Mouse (Mus musculus): ENCODE data around the gene Rsph1. TPM values are rescaled to one million over a fixed set of nuclear protein-coding genes. Genes with fewer than 3 reads are reported as not detected.

The Rsph1 gene
- total and polyA plus RNA-seq, 2 experiments: not detected

GRCm38 (mm10) chr17:31322446-31322845, 45.3 kb upstream of the Rsph1 start:
- peaks cover 17% of the 10 kb centered on the region for H3K4me1 ChIP-seq (ENCODE audit: control insufficient read depth, insufficient read depth, low read length)
- no peaks in the 10 kb centered on the region for H3K79me2 ChIP-seq (ENCODE audit: control insufficient read depth, insufficient read depth, low read length)
- no peaks in the 10 kb centered on the region for H3K27me3 ChIP-seq (ENCODE audit: control insufficient read depth, insufficient read depth, low read length)
- no peak for TF ChIP-seq POLR2A (IDR thresholded peaks at IDR 0.05; ENCODE audit: extremely low read depth, insufficient read depth, low read length)
- no peak for TF ChIP-seq CTCF (IDR thresholded peaks at IDR 0.05; ENCODE audit: low read depth, low read length)
- DNase-seq (ENCODE audit: extremely low read depth, low read depth, low spot score): peak; percentile 68
- no peaks in the 10 kb centered on the region for H3K36me3 ChIP-seq (ENCODE audit: control insufficient read depth, insufficient read depth, low read length)
- H3K9ac ChIP-seq (ENCODE audit: low read depth, low read length): no peak overlapping the region
- H3K4me3 ChIP-seq (ENCODE audit: insufficient read depth, low read depth, low read length): no peak overlapping the region
- H3K27ac ChIP-seq (replicated peaks; ENCODE audit: insufficient read depth, low read depth, low read length): 0 out of 2 replicates have a peak overlapping the region, but pooled peaks have one; percentile 30
- WGBS: 36% methylated on average over 4 of the region's 4 CpGs

- Histone ChIP-seq H3K27me3 (ENCODE audit: control insufficient read depth, insufficient read depth, low read length) (no peaks in the 10 kb centered on the region), H3K79me2 (ENCODE audit: control insufficient read depth, insufficient read depth, low read length) (no peaks in the 10 kb centered on the region), H3K4me3 (ENCODE audit: insufficient read depth, low read depth, low read length) (no peak overlapping the region), H3K9ac (ENCODE audit: low read depth, low read length) (no peak overlapping the region), H3K36me3 (ENCODE audit: control insufficient read depth, insufficient read depth, low read length) (no peaks in the 10 kb centered on the region), H3K4me1 (ENCODE audit: control insufficient read depth, insufficient read depth, low read length) (peaks cover 17% of the 10 kb centered on the region), H3K27ac (replicated peaks; ENCODE audit: insufficient read depth, low read depth, low read length) (no peak overlapping the region)
- TF ChIP-seq CTCF (IDR thresholded peaks at IDR 0.05; ENCODE audit: low read depth, low read length): no peak
- TF ChIP-seq POLR2A (IDR thresholded peaks at IDR 0.05; ENCODE audit: extremely low read depth, insufficient read depth, low read length): no peak
- 89% methylated on average over 12 of the region's 12 CpGs for WGBS
- no peak for DNase-seq (ENCODE audit: extremely low read depth, low read depth, low spot score)
These were observed 44.2 kb upstream of the Rsph1 start for GRCm38 (mm10) chr17:31321425-31321824.

DNA sequence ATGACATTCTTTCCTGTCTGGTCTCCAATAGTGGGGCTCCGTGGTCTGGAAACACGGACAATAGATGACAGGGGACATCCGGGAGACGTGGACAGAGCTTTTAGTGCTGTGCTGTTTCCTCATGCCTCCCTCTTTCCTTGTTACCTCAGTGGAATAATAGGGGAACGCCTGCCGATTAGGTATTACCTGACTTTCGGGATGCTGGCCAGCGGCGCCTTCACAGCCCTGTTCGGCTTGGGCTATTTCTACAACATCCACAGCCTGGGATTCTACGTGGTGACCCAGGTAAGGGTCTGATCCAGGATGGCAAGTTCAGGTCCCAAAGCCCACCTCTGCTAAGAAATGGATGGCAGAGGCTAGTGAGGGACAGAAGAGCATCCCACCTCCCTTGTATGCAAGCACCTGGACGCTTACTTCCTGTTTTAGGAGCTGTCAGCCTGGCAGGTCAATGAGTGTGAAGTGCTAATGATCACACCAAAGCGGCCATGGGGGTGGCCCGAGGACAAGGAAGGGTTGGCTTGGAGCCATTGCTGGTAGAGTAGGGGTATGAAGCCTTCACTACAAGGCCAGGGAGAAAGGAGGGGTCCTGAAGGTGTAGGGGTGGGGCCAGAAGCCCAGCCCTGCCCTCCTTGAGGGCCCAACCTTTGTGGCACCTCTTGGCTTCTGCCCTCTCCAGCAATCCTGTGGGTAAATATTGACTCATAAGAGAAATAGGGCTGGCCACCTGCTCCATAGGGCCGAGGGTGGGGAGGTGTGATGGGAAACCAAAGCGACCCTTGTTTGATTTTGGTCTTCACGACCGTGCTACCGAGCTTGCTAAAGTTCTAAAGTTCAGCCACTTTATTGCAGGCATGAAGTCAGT, 42.0 kb upstream of the Rsph1 start:
- Histone ChIP-seq H3K79me2 (ENCODE audit: control insufficient read depth, insufficient read depth, low read length) (no peaks in the 10 kb centered on the region), H3K27me3 (ENCODE audit: control insufficient read depth, insufficient read depth, low read length) (no peaks in the 10 kb centered on the region), H3K9ac (ENCODE audit: low read depth, low read length) (no peak overlapping the region), H3K27ac (replicated peaks; ENCODE audit: insufficient read depth, low read depth, low read length) (no peak overlapping the region), H3K4me1 (ENCODE audit: control insufficient read depth, insufficient read depth, low read length) (peaks cover 17% of the 10 kb centered on the region), H3K36me3 (ENCODE audit: control insufficient read depth, insufficient read depth, low read length) (no peaks in the 10 kb centered on the region), H3K4me3 (ENCODE audit: insufficient read depth, low read depth, low read length) (no peak overlapping the region)
- 62% methylated on average over 19 of the region's 19 CpGs for WGBS
- TF ChIP-seq CTCF (IDR thresholded peaks at IDR 0.05; ENCODE audit: low read depth, low read length): no peak
- DNase-seq (ENCODE audit: extremely low read depth, low read depth, low spot score): peak; percentile 43

DNA sequence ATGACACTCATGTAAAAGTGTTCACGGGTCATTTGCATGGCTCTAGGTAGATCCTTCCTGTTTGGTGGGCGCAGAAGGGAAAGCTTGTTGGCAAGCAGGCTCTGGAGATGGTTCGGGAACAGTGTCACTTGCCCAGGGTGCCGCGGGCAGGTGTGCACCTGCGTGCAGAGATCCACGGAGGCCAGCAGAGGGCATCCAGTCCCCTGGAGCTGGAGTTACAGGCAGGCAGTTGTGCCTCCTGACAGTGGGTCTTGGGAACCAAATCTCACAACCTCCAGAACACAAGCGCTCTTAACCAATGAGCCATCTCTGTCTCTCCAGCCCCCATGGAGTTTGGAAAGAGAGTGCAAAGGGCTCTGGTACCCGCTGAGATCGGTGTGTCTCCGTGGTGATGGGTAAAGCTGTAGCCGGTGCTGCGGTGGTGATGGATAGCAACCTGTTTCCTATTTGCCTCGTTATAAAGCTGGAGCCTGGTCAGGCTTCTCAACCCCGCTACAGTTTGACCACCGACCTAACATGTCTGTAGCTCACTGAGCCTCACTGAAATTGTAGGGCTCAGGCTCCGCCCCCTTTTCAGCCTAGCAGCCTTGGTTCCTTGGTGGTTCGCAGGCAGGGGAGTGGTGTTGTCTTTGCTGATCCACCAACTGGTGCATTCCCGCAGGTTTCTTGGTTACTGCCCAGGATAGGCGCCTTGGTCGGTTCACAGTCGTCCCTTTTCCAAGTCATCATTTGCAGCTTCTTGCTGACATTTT, 40.5 kb upstream of the Rsph1 start:
- Histone ChIP-seq H3K4me3 (ENCODE audit: insufficient read depth, low read depth, low read length) (no peak overlapping the region), H3K4me1 (ENCODE audit: control insufficient read depth, insufficient read depth, low read length) (peaks cover 8% of the 10 kb centered on the region), H3K27me3 (ENCODE audit: control insufficient read depth, insufficient read depth, low read length) (no peaks in the 10 kb centered on the region), H3K9ac (ENCODE audit: low read depth, low read length) (no peak overlapping the region), H3K36me3 (ENCODE audit: control insufficient read depth, insufficient read depth, low read length) (no peaks in the 10 kb centered on the region), H3K79me2 (ENCODE audit: control insufficient read depth, insufficient read depth, low read length) (no peaks in the 10 kb centered on the region), H3K27ac (replicated peaks; ENCODE audit: insufficient read depth, low read depth, low read length) (no peak overlapping the region)
- 76% methylated on average over 22 of the region's 22 CpGs for WGBS
- DNase-seq (ENCODE audit: extremely low read depth, low read depth, low spot score): peak; percentile 26
- peak; percentile 87 for TF ChIP-seq CTCF (IDR thresholded peaks at IDR 0.05; ENCODE audit: low read depth, low read length)
- no peak for TF ChIP-seq POLR2A (IDR thresholded peaks at IDR 0.05; ENCODE audit: extremely low read depth, insufficient read depth, low read length)

DNA sequence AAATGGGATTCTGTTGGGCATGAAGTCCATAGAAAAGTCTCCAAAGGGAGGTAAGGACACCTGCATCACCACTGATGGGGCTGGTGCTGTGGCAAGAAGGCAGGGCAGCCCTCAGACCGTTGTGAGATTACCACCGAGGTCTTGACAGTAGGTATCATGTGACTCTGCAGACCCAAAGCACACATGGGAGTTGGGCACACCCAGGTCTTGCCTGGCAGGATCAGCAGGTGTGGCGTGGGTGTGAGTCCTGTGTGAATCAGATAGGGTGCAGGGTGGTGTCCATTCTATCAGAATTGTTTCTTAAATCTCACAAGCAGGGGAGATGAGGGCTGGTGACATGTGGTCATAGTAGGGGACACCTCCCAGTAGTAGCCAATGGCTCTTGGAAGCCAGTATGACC, 39.8 kb upstream of the Rsph1 start:
- TF ChIP-seq CTCF (IDR thresholded peaks at IDR 0.05; ENCODE audit: low read depth, low read length) (no peak), POLR2A (IDR thresholded peaks at IDR 0.05; ENCODE audit: extremely low read depth, insufficient read depth, low read length) (no peak)
- no peaks in the 10 kb centered on the region for H3K79me2 ChIP-seq (ENCODE audit: control insufficient read depth, insufficient read depth, low read length)
- H3K4me1 ChIP-seq (ENCODE audit: control insufficient read depth, insufficient read depth, low read length): peaks cover 5% of the 10 kb centered on the region
- no peak overlapping the region for H3K9ac ChIP-seq (ENCODE audit: low read depth, low read length)
- no peak for DNase-seq (ENCODE audit: extremely low read depth, low read depth, low spot score)
- no peak overlapping the region for H3K4me3 ChIP-seq (ENCODE audit: insufficient read depth, low read depth, low read length)
- H3K27ac ChIP-seq (replicated peaks; ENCODE audit: insufficient read depth, low read depth, low read length): no peak overlapping the region
- H3K27me3 ChIP-seq (ENCODE audit: control insufficient read depth, insufficient read depth, low read length): no peaks in the 10 kb centered on the region
- H3K36me3 ChIP-seq (ENCODE audit: control insufficient read depth, insufficient read depth, low read length): no peaks in the 10 kb centered on the region
- WGBS: 95% methylated on average over 3 of the region's 3 CpGs

All from liver, adult 2 months (tissue).